Mouse (Mus musculus) thymus, postnatal 10 days (tissue): ENCODE results near the gene Alox5ap.

ENCODE experiments used
- DNase-seq, 2 experiments: peaks; one replicate each; pipeline ENCODE4 v3.0.0; 2021; ENCODE audit warnings: low spot score in 2 of 2

The Alox5ap gene

GRCm38 (mm10) chr5:149264405-149264804 lies at the start of gene Alox5ap:
Gene Alox5ap (plus strand): TSS chr5:149264767.
- DNase-seq = no peak

DNA sequence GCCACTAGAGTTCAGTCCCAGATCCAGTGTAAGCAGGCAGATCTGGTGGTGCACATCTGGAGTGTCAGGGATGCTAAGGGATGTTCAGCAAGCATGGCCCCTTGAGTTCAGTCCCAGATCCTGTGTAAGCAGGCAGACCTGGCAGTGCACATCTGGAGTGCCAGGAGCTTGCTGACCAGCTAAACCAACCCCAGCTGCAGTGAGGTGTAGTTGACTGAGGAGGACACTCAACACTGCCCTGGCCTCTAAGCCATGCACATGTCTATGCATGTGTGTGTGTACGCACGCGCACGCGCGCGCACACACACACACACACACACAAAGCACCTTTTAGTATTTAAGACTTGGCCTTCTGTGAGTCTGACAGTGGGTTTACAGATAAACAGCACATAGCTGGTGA lies 49.0 kb upstream of the Alox5ap start:
- no peak for DNase-seq

DNA sequence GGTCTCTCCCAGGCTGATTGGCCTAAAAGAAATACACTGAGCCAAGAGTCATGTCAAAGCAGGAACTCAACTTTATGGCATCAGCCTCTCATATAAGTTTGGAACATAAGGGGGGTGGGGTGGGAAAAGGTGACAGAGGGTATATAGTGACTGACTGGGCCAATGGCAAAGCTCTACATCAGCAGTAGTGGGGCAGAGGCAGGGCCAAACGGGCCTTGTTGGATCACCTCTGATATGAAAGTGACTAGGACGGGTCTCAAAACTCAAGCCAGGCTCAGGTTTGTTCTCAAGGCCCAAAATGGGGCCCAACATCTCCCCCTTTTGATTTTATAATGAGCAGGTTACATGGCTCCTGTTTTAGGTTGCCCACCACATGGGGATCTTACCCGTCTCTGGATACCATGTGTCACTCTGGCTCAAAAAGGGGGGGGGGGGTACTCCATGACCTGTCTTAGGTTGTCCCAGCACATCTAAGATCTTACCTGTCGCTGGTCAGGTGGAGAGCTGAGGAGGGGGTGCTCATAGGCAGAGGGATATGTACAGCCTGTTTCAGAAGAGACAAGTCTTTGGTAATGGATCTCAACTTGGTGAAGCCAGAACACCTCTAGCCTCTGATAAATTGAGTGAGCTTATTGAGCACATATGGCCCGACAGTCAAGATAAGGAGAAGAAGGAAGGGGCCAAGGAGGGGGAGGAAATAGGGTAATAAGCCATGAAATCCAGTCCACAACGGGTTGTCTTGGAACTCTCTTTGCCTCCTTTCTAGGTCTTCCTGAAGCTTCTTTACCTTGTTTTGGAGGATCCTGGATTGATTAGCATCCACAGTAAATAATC lies 46.8 kb upstream of the Alox5ap start:
- DNase-seq = no peak

GRCm38 (mm10) chr5:149219493-149219892 lies 45.1 kb upstream of the Alox5ap start:
- DNase-seq = no peak

- DNase-seq = no peak
Measured at GRCm38 (mm10) chr5:149221355-149221754, 43.2 kb upstream of the Alox5ap start.

DNA sequence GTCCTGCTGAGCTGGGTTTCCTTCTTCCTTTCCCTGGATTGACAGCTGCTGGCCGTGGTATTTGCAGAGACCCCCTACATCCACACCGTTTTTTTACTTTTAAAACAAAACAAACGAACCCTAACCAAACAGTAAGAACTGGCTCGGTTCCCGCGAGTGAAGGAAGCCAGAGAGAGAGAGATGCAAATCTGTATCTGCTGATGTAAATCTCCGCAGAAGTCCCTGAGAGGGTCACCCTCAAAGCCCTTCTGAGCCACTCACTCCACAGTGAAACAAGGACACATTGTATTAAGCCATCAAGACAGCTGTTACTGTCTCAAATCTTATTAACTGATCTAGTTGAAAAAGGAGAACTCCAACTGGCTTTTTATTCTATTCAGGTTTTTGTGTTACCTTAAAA lies 39.9 kb upstream of the Alox5ap start:
- DNase-seq = no peak

DNA sequence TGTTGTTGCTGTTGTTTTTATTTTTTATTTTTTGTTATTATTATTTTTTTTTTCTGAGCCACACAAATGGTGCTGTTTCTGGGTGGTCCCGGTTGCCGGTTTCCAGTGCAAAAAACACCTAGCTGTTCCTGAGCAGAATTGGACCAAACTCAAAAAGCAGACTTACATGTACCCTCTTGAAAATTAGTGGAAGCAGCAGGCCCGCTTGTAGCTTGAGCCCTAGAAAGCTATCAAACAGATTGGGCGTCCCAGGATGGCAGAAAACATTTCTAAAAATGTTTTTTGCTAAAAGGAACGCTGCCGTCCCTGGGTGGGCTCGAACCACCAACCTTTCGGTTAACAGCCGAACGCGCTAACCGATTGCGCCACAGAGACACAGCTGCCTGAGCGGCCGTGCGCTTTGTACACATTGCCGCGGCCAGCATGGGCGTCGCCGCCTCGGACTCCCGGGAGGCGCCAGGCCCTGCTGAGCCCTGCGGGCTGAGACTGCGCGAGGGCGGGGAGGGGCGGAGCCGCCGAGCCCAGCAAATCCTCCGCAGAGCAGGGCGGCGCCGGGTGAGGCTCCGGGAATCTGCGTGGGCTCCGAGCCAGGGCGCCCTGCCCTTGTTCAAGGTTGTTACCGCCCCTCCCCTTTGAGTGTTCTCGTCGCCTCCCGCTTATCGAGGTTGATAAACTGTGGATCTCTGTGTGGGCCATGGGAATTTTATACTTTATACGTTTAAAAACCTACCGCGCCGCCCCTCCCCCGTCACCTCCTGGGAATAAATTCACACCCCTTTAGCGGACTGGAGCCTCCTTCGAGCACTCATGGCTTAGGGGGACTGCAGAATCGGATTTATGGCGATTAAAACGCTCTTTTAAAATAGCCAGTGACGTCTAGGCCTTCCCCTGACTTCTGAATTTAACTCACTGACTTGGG lies 35.6 kb upstream of the Alox5ap start:
- DNase-seq = peak; percentile 92 to 93

GRCm38 (mm10) chr5:149229619-149230339 lies 34.8 kb upstream of the Alox5ap start:
- no peak for DNase-seq

DNA sequence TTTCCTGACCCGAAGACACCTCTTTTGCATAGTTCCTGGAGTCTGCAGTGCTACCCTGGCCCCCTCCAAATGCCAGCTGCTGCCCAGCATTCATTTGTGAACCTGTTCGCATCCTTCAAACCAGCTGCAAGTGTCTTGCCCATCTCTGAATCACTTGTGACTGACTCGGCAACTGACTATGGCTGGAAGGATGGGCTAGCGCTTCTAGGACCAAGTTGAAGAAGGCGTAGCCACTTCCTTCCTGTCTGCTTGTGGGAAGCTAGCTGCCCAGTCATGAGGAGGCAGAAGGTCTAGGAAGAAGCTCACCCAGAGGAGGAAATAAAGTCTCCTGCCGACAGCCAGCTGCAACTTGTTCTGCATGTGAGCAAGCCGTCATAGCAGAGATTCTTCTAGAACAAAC lies 29.6 kb upstream of the Alox5ap start:
- DNase-seq = no peak

GRCm38 (mm10) chr5:149237221-149237950 lies 27.2 kb upstream of the Alox5ap start:
- DNase-seq = no peak

- no peak for DNase-seq
Measured at GRCm38 (mm10) chr5:149242467-149242866, 22.1 kb upstream of the Alox5ap start.

DNA sequence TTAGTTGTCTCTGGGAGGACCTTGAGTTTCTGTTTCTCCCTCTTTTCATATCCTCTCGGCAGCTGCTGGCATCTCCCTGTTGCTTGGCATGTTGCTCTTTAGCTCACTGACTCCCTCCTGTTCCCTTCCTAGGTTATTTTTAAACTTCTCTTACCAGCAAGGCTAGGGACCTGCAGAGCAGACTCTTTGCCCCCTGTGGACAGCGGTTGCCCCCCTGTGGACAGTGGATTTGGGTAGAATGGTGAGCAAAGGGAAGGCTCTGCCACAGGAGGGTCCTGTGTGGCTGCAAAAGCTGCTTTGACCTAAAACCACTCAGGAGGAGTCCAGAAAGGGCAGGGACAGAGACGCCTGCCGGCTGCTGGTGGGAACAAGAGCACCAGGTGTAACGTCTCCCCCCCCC lies 21.5 kb upstream of the Alox5ap start:
- no peak for DNase-seq

- no peak for DNase-seq
Measured at GRCm38 (mm10) chr5:149245391-149245964, 19.1 kb upstream of the Alox5ap start.

- DNase-seq = peak; percentile 75 to 85
Measured at GRCm38 (mm10) chr5:149245965-149246470, 18.5 kb upstream of the Alox5ap start.

- DNase-seq = no peak
Measured at GRCm38 (mm10) chr5:149247047-149247904, 17.3 kb upstream of the Alox5ap start.

- no peak for DNase-seq
Measured at GRCm38 (mm10) chr5:149252303-149252702, 12.3 kb upstream of the Alox5ap start.

- no peak for DNase-seq
Measured at GRCm38 (mm10) chr5:149253491-149253890, 11.1 kb upstream of the Alox5ap start.

DNA sequence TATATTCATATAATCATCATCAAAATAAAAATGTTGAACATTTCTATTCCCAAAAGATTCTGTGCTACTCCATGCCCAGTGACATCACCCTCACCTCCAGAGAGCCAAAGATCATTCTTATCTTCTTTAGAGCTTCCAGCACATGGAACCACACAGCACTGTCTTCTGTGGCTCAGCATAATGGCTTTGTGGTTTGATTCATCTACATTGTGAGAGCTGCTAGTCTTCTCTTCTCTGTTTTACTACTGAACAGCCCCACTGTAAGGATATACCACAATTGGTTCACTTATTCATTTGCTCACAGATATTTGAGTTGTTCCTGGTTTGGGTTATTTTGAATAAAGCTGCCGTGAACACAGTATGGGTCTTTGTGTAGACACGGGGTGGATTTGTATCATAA lies 9.0 kb upstream of the Alox5ap start:
- no peak for DNase-seq

- DNase-seq = no peak
Measured at GRCm38 (mm10) chr5:149257518-149258281, 6.9 kb upstream of the Alox5ap start.
